Mouse (Mus musculus) spleen, adult 2 months (tissue): ENCODE results near the gene Mid1.
"Not testable (repeated sequence)": the region's sequence is repeated elsewhere in the genome, so short reads cannot be mapped to it uniquely, and the experiment has no call there.

ENCODE experiments used
- CTCF ChIP-seq: fragments of 200-500 bp; IDR thresholded peaks from 2 replicates; pipeline ENCODE4 v1.5.1; 2011; ENCODE audit warnings: mild to moderate bottlenecking, inconsistent platforms; ENCODE audit not compliant: insufficient read depth, insufficient read length, insufficient replicate concordance; ENCODE audit errors: extremely low read depth
- POLR2A ChIP-seq: fragments of 200-500 bp; IDR thresholded peaks from 2 replicates; pipeline ENCODE4 v1.6.1; 2011; ENCODE audit warnings: low read depth, low read length, inconsistent platforms

DNA sequence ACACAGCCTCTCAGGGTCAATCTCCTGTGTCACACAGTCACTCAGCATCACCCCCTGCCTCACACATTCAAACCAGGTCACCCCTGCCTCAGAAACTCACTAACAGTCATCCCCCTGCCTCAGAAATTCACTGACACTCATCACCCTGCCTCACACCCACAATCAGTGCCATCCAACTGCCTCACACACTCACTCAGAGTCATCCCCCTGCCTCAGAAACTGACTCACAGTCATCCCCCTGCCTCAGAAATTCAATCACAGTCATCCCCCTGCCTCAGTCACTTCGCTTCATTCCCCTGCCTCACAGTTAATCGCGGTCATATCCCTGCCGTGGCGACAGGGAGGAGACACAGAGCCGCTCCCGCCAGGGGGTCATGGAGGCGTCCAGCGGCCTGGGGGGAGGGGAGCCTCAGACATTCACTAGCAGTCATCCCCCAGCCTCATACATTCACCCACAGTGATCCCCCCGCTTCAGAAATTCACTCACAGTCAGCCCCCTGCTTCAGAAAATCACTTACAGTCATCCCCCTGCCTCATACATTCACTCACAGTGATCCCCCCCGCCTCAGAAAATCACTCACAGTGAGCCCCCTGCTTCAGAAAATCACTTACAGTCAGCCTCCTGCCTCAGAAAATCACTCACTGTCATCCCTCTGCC, 314.4 kb downstream of the Mid1 start:
- TF ChIP-seq POLR2A, CTCF: not testable (repeated sequence)
